Mouse (Mus musculus) kidney, embryonic 15.5 days (tissue): ENCODE measurements at regions not wholly inside any gene's neighbourhood (a gene's known extent, or its start where the extent isn't known, plus 50 kb on each side); places are given as distances from the start of the nearest gene placed in this dataset.
A peak's percentile ranks its signal among the peaks of the same experiment; 100 is the strongest.
"Not testable (repeated sequence)": the region's sequence is repeated elsewhere in the genome, so short reads cannot be mapped to it uniquely, and the experiment has no call there.

Experiments
- ATAC-seq: fragments of 200-750 bp; cut with Nextera tagmentation; replicated peaks from 2 replicates; pipeline ENCODE4 v1.8.0; 2017; ENCODE audit warnings: moderate TSS enrichment; ENCODE audit not compliant: low FRiP score
- H3K27ac ChIP-seq: fragments of 300-500 bp; sonication (generic); 2 replicates; pipeline ENCODE4 v1.5.1; 2015; ENCODE audit warnings: mild to moderate bottlenecking, inconsistent platforms
- H3K27me3 ChIP-seq: fragments of 300-500 bp; sonication (generic); 2 replicates; pipeline ENCODE4 v1.6.1; 2015; ENCODE audit warnings: inconsistent platforms
- H3K36me3 ChIP-seq: fragments of 300-500 bp; sonication (generic); 2 replicates; pipeline ENCODE4 v1.6.1; 2015; ENCODE audit warnings: inconsistent platforms
- H3K4me1 ChIP-seq: fragments of 300-500 bp; sonication (generic); 2 replicates; pipeline ENCODE4 v1.6.1; 2015; ENCODE audit warnings: inconsistent platforms
- H3K4me2 ChIP-seq: fragments of 300-500 bp; sonication (generic); 2 replicates; pipeline ENCODE4 v1.6.1; 2015; ENCODE audit warnings: moderate library complexity, mild to moderate bottlenecking, inconsistent platforms
- H3K4me3 ChIP-seq: fragments of 300-500 bp; sonication (generic); replicated peaks from 2 replicates; pipeline ENCODE4 v1.5.1; 2015; ENCODE audit warnings: mild to moderate bottlenecking, inconsistent platforms
- H3K9ac ChIP-seq: fragments of 300-500 bp; sonication (generic); 2 replicates; pipeline ENCODE4 v1.6.1; 2015; ENCODE audit warnings: mild to moderate bottlenecking, inconsistent platforms
- H3K9me3 ChIP-seq: fragments of 300-500 bp; sonication (generic); replicated peaks from 2 replicates; pipeline ENCODE4 v1.6.1; 2016; ENCODE audit warnings: inconsistent platforms
- WGBS: fragments of 180-500 bp; shearing (Covaris S2); methylation state at CpG from one replicate; pipeline ENCODE4 v1.1.7; 2015; ENCODE audit warnings: mixed read lengths; 5-methylcytosine and 5-hydroxymethylcytosine counted together

- Histone ChIP-seq H3K9ac (no peak overlapping the region), H3K36me3 (no peaks in the 10 kb centered on the region), H3K27ac (no peak overlapping the region), H3K4me1 (no peaks in the 10 kb centered on the region), H3K4me3 (no peak overlapping the region), H3K9me3 (no peaks in the 10 kb centered on the region), H3K4me2 (no peak overlapping the region), H3K27me3 (no peaks in the 10 kb centered on the region)
- 45% methylated on average over 4 of the region's 4 CpGs for WGBS
- ATAC-seq = peak; percentile 73; the same call in 1 of the 2 replicates
Measured at GRCm38 (mm10) chr5:82024126-82024525, 1004.2 kb downstream of the Adgrl3 start.

GRCm38 (mm10) chr5:82034776-82035175 lies 1014.8 kb downstream of the Adgrl3 start:
- no peak overlapping the region for H3K9ac ChIP-seq
- no peaks in the 10 kb centered on the region for H3K4me1 ChIP-seq
- no peak overlapping the region for H3K27ac ChIP-seq
- WGBS = 91% methylated on average over 7 of the region's 7 CpGs
- H3K4me3 ChIP-seq = no peak overlapping the region
- H3K27me3 ChIP-seq = no peaks in the 10 kb centered on the region
- no peaks in the 10 kb centered on the region for H3K9me3 ChIP-seq
- ATAC-seq = no peak
- no peak overlapping the region for H3K4me2 ChIP-seq
- H3K36me3 ChIP-seq = no peaks in the 10 kb centered on the region

- no peaks in the 10 kb centered on the region for H3K9me3 ChIP-seq
- no peaks in the 10 kb centered on the region for H3K27me3 ChIP-seq
- no peak overlapping the region for H3K27ac ChIP-seq
- ATAC-seq = no peak
- H3K36me3 ChIP-seq = no peaks in the 10 kb centered on the region
- H3K4me3 ChIP-seq = no peak overlapping the region
- 73% methylated on average over 2 of the region's 2 CpGs for WGBS
- H3K4me1 ChIP-seq = no peaks in the 10 kb centered on the region
- H3K9ac ChIP-seq = no peak overlapping the region
- H3K4me2 ChIP-seq = no peak overlapping the region
Measured at GRCm38 (mm10) chr5:82046106-82046505, 1026.2 kb downstream of the Adgrl3 start.

- Histone ChIP-seq H3K4me1 (no peaks in the 10 kb centered on the region), H3K27me3 (no peaks in the 10 kb centered on the region), H3K4me2 (no peak overlapping the region), H3K9me3 (no peaks in the 10 kb centered on the region), H3K27ac (no peak overlapping the region), H3K9ac (no peak overlapping the region), H3K4me3 (no peak overlapping the region), H3K36me3 (no peaks in the 10 kb centered on the region)
- no peak for ATAC-seq
- 80% methylated on average over 2 of the region's 2 CpGs for WGBS
Measured at GRCm38 (mm10) chr5:82059108-82059838, 1039.3 kb downstream of the Adgrl3 start.

- Histone ChIP-seq H3K9me3 (no peaks in the 10 kb centered on the region), H3K27ac (no peak overlapping the region), H3K4me1 (no peaks in the 10 kb centered on the region), H3K4me3 (no peak overlapping the region), H3K36me3 (no peaks in the 10 kb centered on the region), H3K4me2 (no peak overlapping the region), H3K27me3 (no peaks in the 10 kb centered on the region), H3K9ac (no peak overlapping the region)
- 64% methylated on average over 1 of the region's 1 CpGs for WGBS
- no peak for ATAC-seq
Measured at GRCm38 (mm10) chr5:82060679-82061078, 1040.7 kb downstream of the Adgrl3 start.

GRCm38 (mm10) chr5:82069221-82069620 lies 1049.3 kb downstream of the Adgrl3 start:
- not testable (repeated sequence) for H3K9me3 ChIP-seq, H3K9ac ChIP-seq, ATAC-seq, H3K4me1 ChIP-seq, H3K27ac ChIP-seq, H3K4me2 ChIP-seq, H3K4me3 ChIP-seq, H3K36me3 ChIP-seq, H3K27me3 ChIP-seq
- whole genome bisulfite sequencing = 82% methylated on average over 13 of the region's 13 CpGs

GRCm38 (mm10) chr5:82089401-82089800 lies 1069.5 kb downstream of the Adgrl3 start:
- Histone ChIP-seq H3K4me1 (no peaks in the 10 kb centered on the region), H3K4me2 (no peak overlapping the region), H3K4me3 (no peak overlapping the region), H3K27me3 (no peaks in the 10 kb centered on the region), H3K9me3 (no peaks in the 10 kb centered on the region), H3K27ac (no peak overlapping the region), H3K9ac (no peak overlapping the region), H3K36me3 (no peaks in the 10 kb centered on the region)
- no peak for ATAC-seq
- 79% methylated on average over 2 of the region's 2 CpGs for WGBS

GRCm38 (mm10) chr5:82103056-82103807 lies 1083.3 kb downstream of the Adgrl3 start:
- no peak overlapping the region for H3K9ac ChIP-seq
- no peaks in the 10 kb centered on the region for H3K4me1 ChIP-seq
- no peak overlapping the region for H3K4me2 ChIP-seq
- no peaks in the 10 kb centered on the region for H3K36me3 ChIP-seq
- no peaks in the 10 kb centered on the region for H3K9me3 ChIP-seq
- no peak overlapping the region for H3K27ac ChIP-seq
- no peak for ATAC-seq
- no peaks in the 10 kb centered on the region for H3K27me3 ChIP-seq
- no peak overlapping the region for H3K4me3 ChIP-seq
- 86% methylated on average over 6 of the region's 6 CpGs for WGBS

- no peak for ATAC-seq
- WGBS = 87% methylated on average over 3 of the region's 3 CpGs
- no peak overlapping the region for H3K4me3 ChIP-seq
Measured at GRCm38 (mm10) chr5:82103857-82104256, 1083.9 kb downstream of the Adgrl3 start.

GRCm38 (mm10) chr5:82125921-82126459 lies 1106.1 kb downstream of the Adgrl3 start:
- H3K36me3 ChIP-seq = no peaks in the 10 kb centered on the region

More at GRCm38 (mm10) chr5:82103857-82104256, 1083.9 kb downstream of the Adgrl3 start:
- Histone ChIP-seq H3K4me1 (no peaks in the 10 kb centered on the region), H3K4me2 (no peak overlapping the region), H3K27me3 (no peaks in the 10 kb centered on the region), H3K9me3 (no peaks in the 10 kb centered on the region), H3K27ac (no peak overlapping the region), H3K36me3 (no peaks in the 10 kb centered on the region), H3K9ac (no peak overlapping the region)

GRCm38 (mm10) chr5:82142063-82142462 lies 1122.1 kb downstream of the Adgrl3 start:
- 93% methylated on average over 1 of the region's 1 CpGs for WGBS
- H3K4me3 ChIP-seq = no peak overlapping the region
- no peak for ATAC-seq
- H3K4me1 ChIP-seq = no peaks in the 10 kb centered on the region
- H3K9me3 ChIP-seq = no peaks in the 10 kb centered on the region
- H3K36me3 ChIP-seq = no peaks in the 10 kb centered on the region
- no peak overlapping the region for H3K9ac ChIP-seq
- no peak overlapping the region for H3K4me2 ChIP-seq
- H3K27me3 ChIP-seq = no peaks in the 10 kb centered on the region
- H3K27ac ChIP-seq = no peak overlapping the region

More at GRCm38 (mm10) chr5:82125921-82126459, 1106.1 kb downstream of the Adgrl3 start:
- no peak overlapping the region for H3K27ac ChIP-seq
- no peak for ATAC-seq
- no peak overlapping the region for H3K4me3 ChIP-seq
- no peaks in the 10 kb centered on the region for H3K27me3 ChIP-seq
- 65% methylated on average over 2 of the region's 2 CpGs for WGBS
- H3K4me1 ChIP-seq = no peaks in the 10 kb centered on the region
- no peak overlapping the region for H3K4me2 ChIP-seq
- no peaks in the 10 kb centered on the region for H3K9me3 ChIP-seq
- H3K9ac ChIP-seq = no peak overlapping the region
